Comparison of ENCODE assay signal across 8 mouse cellular contexts in genomic region chrX:159255123-159255978, GRCm38 (mm10). TPM values are rescaled to one million over a fixed set of nuclear protein-coding genes. Genes with fewer than 3 reads are reported as not detected.
DNase-seq lines count a peak whose midpoint lies in the region; ATAC-seq and TF ChIP-seq lines count a peak whose summit lies in the region.

No protein-coding gene starts in this region.

- H3K4me3 ChIP-seq in embryonic facial prominence, embryonic 12.5 days: peak overlapping the region; percentile 61
- H3K4me3 ChIP-seq in heart, adult 2 months: peak overlapping the region; percentile 64
- H3K4me3 ChIP-seq in limb, embryonic 15.5 days: peak overlapping the region; percentile 61
- peak overlapping the region; percentile 59 for H3K4me3 ChIP-seq in midbrain, postnatal 0 days (ENCODE audit: low read depth, low read length)

- peak overlapping the region; percentile 67 for H3K9ac ChIP-seq in embryonic facial prominence, embryonic 12.5 days
- peak overlapping the region; percentile 83 for H3K9ac ChIP-seq in heart, adult 2 months (ENCODE audit: low read depth, low read length)
- peak overlapping the region; percentile 56 for H3K9ac ChIP-seq in limb, embryonic 15.5 days
- peak overlapping the region; percentile 52 for H3K9ac ChIP-seq in midbrain, postnatal 0 days (replicated peaks; ENCODE audit: low read length, poor library complexity, severe bottlenecking)

- intact Hi-C loops in heart, adult 2 months (cut with DNase I): loop anchor here (5.0 kb wide), 1 partner anchor 52 kb away; no protein-coding TSS in a partner anchor

- H3K4me2 ChIP-seq in embryonic facial prominence, embryonic 12.5 days (replicated peaks): peak overlapping the region; percentile 53
- peak overlapping the region; percentile 52 for H3K4me2 ChIP-seq in limb, embryonic 15.5 days
- H3K4me2 ChIP-seq in midbrain, postnatal 0 days (ENCODE audit: low read depth, low read length, poor library complexity, severe bottlenecking): peak overlapping the region; percentile 50

- peaks cover 2% of the 10 kb centered on the region; the same call in 1 of the 2 replicates for H3K27me3 ChIP-seq in embryonic facial prominence, embryonic 12.5 days
- H3K27me3 ChIP-seq in heart, adult 2 months (ENCODE audit: control insufficient read depth, insufficient read depth, low read length): no peaks in the 10 kb centered on the region
- H3K27me3 ChIP-seq in limb, embryonic 15.5 days: no peaks in the 10 kb centered on the region
- no peaks in the 10 kb centered on the region for H3K27me3 ChIP-seq in midbrain, postnatal 0 days (ENCODE audit: insufficient read depth, low read length)

- DNase-seq in 3T3-L1 (ENCODE audit: low read depth, low spot score): peak; percentile 86
- peak; percentile 92 to 93 for DNase-seq in adrenal gland, postnatal 36 days
- peak; percentile 88 to 94 for DNase-seq in heart, adult 2 months
- peak; percentile 87 to 92 for DNase-seq in kidney, adult 8-10 months
- DNase-seq in midbrain, postnatal 0 days (ENCODE audit: low spot score): peak; percentile 88
- peak; percentile 69 to 88 for DNase-seq in spleen, postnatal 10 days (ENCODE audit: low spot score in 2 of 2)

- peak; percentile 58 for TF ChIP-seq CTCF in heart, adult 2 months (IDR thresholded peaks at IDR 0.05)
- TF ChIP-seq CTCF in midbrain, postnatal 0 days (IDR thresholded peaks at IDR 0.05): peak; percentile 36; the same call in 1 of the 2 replicates

- H3K79me2 ChIP-seq in heart, adult 2 months (replicated peaks; ENCODE audit: control insufficient read depth, insufficient read depth, low read length): no peaks in the 10 kb centered on the region

- WGBS in embryonic facial prominence, embryonic 12.5 days: 29% methylated on average over 36 of the region's 71 CpGs
- WGBS in heart, adult 2 months: 16% methylated on average over 60 of the region's 71 CpGs
- 18% methylated on average over 53 of the region's 71 CpGs for WGBS in limb, embryonic 15.5 days
- WGBS in midbrain, postnatal 0 days: 20% methylated on average over 27 of the region's 71 CpGs

- H3K4me1 ChIP-seq in embryonic facial prominence, embryonic 12.5 days: no peaks in the 10 kb centered on the region
- H3K4me1 ChIP-seq in heart, adult 2 months (ENCODE audit: control insufficient read depth, insufficient read depth, low read length): no peaks in the 10 kb centered on the region
- H3K4me1 ChIP-seq in limb, embryonic 15.5 days: no peaks in the 10 kb centered on the region
- H3K4me1 ChIP-seq in midbrain, postnatal 0 days (ENCODE audit: insufficient read depth, low read length): no peaks in the 10 kb centered on the region

- peak overlapping the region; percentile 88 for H3K27ac ChIP-seq in embryonic facial prominence, embryonic 12.5 days
- H3K27ac ChIP-seq in heart, adult 2 months: peak overlapping the region; percentile 90
- H3K27ac ChIP-seq in limb, embryonic 15.5 days: peak overlapping the region; percentile 91
- H3K27ac ChIP-seq in midbrain, postnatal 0 days (ENCODE audit: low read depth, low read length): peak overlapping the region; percentile 82

- H3K36me3 ChIP-seq in embryonic facial prominence, embryonic 12.5 days: no peaks in the 10 kb centered on the region
- no peaks in the 10 kb centered on the region for H3K36me3 ChIP-seq in heart, adult 2 months (ENCODE audit: control insufficient read depth, insufficient read depth, low read length)
- H3K36me3 ChIP-seq in limb, embryonic 15.5 days: no peaks in the 10 kb centered on the region
- H3K36me3 ChIP-seq in midbrain, postnatal 0 days (ENCODE audit: insufficient read depth, low read length): no peaks in the 10 kb centered on the region

- peak; percentile 59; the same call in 1 of the 2 replicates for TF ChIP-seq POLR2A in heart, adult 2 months (IDR thresholded peaks at IDR 0.05; ENCODE audit: insufficient read depth, low read depth, low read length)

- no peaks in the 10 kb centered on the region for H3K9me3 ChIP-seq in embryonic facial prominence, embryonic 12.5 days
- no peaks in the 10 kb centered on the region for H3K9me3 ChIP-seq in limb, embryonic 15.5 days
- H3K9me3 ChIP-seq in midbrain, postnatal 0 days (ENCODE audit: low read length): no peaks in the 10 kb centered on the region

- ATAC-seq in embryonic facial prominence, embryonic 12.5 days (ENCODE audit: insufficient number of reproducible peaks, insufficient read depth, low FRiP score, low TSS enrichment): peak; percentile 95
- peak; percentile 97 for ATAC-seq in limb, embryonic 15.5 days (ENCODE audit: insufficient number of reproducible peaks, low FRiP score, low TSS enrichment, low read depth)
- peak; percentile 96 for ATAC-seq in midbrain, postnatal 0 days (ENCODE audit: low FRiP score)

- no peak for TF ChIP-seq EP300 in heart, adult 2 months (IDR thresholded peaks at IDR 0.05; ENCODE audit: insufficient read depth, low read depth, low read length)

RNA-seq across cellular contexts. Expression of gene Rps6ka3, which starts 45.2 kb away (rescaled TPM):
- 10 to 100 TPM; 52.7 to 64.2 TPM for total RNA-seq in adrenal gland, postnatal 36 days (2021)
- polyA plus RNA-seq in embryonic facial prominence, embryonic 12.5 days (2016; fragmentation: Nextera tagmentation; extraction: Ambion mirVana): 5.7 and 6.4 TPM in 2 replicates
- 10 to 100 TPM; 30.7 to 33.3 TPM for total RNA-seq in heart, adult 2 months (2021)
- 9.5 and 14.9 TPM in 2 replicates for polyA plus RNA-seq in heart, adult 2 months (2012; rRNA removed)
- polyA plus RNA-seq in limb, embryonic 15.5 days (2015; fragmentation: Nextera tagmentation; extraction: Ambion mirVana): 5.0 and 7.0 TPM in 2 replicates
- total RNA-seq in midbrain, postnatal 0 days (2014; rRNA removed): 21.2 and 21.5 TPM in 2 replicates
- polyA plus RNA-seq in midbrain, postnatal 0 days (2015; fragmentation: Nextera tagmentation; extraction: Ambion mirVana): 2.5 and 2.8 TPM in 2 replicates

Comparison
In these comparisons a context has a peak if more than half of its experiments do, and no peak if none do; other contexts are left out.
1. Peak in every context shown above with its lines: DNase-seq, ATAC-seq, H3K4me3 ChIP-seq and H3K27ac ChIP-seq.